Mouse (Mus musculus) heart, embryonic 11.5 days (tissue): Measurements from ENCODE around the gene Gabra4. TPM values are rescaled to one million over a fixed set of nuclear protein-coding genes. Genes with fewer than 3 reads are reported as not detected.
A peak's percentile ranks its signal among the peaks of the same experiment; 100 is the strongest.

Source experiments
- ATAC-seq: fragments of 200-750 bp; cut with Nextera tagmentation; replicated peaks from 2 replicates; pipeline ENCODE4 v1.8.0; 2017; ENCODE audit warnings: moderate library complexity; ENCODE audit not compliant: insufficient number of reproducible peaks, low FRiP score, low TSS enrichment
- H3K27ac ChIP-seq: fragments of 300-500 bp; sonication (generic); 2 replicates; pipeline ENCODE4 v1.5.1; 2014; ENCODE audit warnings: mild to moderate bottlenecking, low read depth, low read length
- H3K27me3 ChIP-seq: fragments of 300-500 bp; sonication (generic); 2 replicates; pipeline ENCODE4 v1.6.1; 2014; ENCODE audit warnings: mild to moderate bottlenecking, low read length, mixed read lengths; ENCODE audit not compliant: control insufficient read depth, insufficient read depth
- H3K36me3 ChIP-seq: fragments of 300-500 bp; sonication (generic); 2 replicates; pipeline ENCODE4 v1.6.1; 2014; ENCODE audit warnings: mild to moderate bottlenecking, low read length, moderate library complexity, mixed read lengths; ENCODE audit not compliant: control insufficient read depth, insufficient read depth
- H3K4me1 ChIP-seq: fragments of 300-500 bp; sonication (generic); 2 replicates; pipeline ENCODE4 v1.6.1; 2014; ENCODE audit warnings: low read length; ENCODE audit not compliant: control insufficient read depth, insufficient read depth
- H3K4me2 ChIP-seq: fragments of 300-500 bp; sonication (generic); 2 replicates; pipeline ENCODE4 v1.6.1; 2014; ENCODE audit warnings: mild to moderate bottlenecking, moderate library complexity
- H3K4me3 ChIP-seq: fragments of 300-500 bp; sonication (generic); 2 replicates; pipeline ENCODE4 v1.5.1; 2014; ENCODE audit warnings: low read depth, low read length
- H3K9ac ChIP-seq: fragments of 300-500 bp; sonication (generic); 2 replicates; pipeline ENCODE4 v1.6.1; 2014; ENCODE audit warnings: mild to moderate bottlenecking, low read depth, low read length, moderate library complexity
- H3K9me3 ChIP-seq: fragments of 300-500 bp; sonication (generic); replicated peaks from 2 replicates; pipeline ENCODE4 v1.6.1; 2016; ENCODE audit warnings: low read length; ENCODE audit not compliant: control insufficient read depth
- WGBS: fragments of 180-500 bp; shearing (Covaris S2); extraction: QIAGEN DNeasy Blood & Tissue Kit; methylation state at CpG from one replicate; pipeline ENCODE4 v1.1.7; 2014; ENCODE audit not compliant: insufficient replicate concordance; 5-methylcytosine and 5-hydroxymethylcytosine counted together
- polyA plus RNA-seq: library from polyadenylated mRNA; unstranded; fragments of >200 nt; fragmentation: Nextera tagmentation; extraction: Ambion mirVana; gene quantifications from 2 replicates; pipeline ENCODE4 v1.2.1, GENCODE M21; 2014

Gabra4 gene
- polyA plus RNA-seq, 1 experiment from 2014 or later: 4.9 TPM

DNA sequence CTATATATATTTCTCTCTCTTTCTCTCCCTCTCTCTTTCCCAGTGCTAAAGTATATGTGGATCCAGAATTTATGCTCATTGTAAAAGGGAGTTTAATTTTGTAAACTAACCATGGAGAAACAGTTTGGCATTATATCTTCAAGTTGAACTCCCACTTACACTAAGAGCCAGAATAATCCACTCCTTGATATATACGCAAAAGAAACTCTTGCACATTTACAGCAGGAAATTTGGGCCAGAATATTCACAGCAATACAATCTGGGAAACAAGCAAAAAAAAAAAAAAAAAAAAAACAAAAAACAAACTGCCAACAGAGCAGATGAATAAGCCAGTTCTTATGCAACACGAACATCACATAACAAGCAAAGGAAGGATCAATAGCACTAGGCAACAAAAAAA, 10.0 kb downstream of the Gabra4 start:
- no peaks in the 10 kb centered on the region for H3K27me3 ChIP-seq
- H3K4me3 ChIP-seq: no peak overlapping the region
- H3K4me1 ChIP-seq: no peaks in the 10 kb centered on the region
- no peak overlapping the region for H3K9ac ChIP-seq
- H3K27ac ChIP-seq: no peak overlapping the region
- ATAC-seq: no peak
- H3K9me3 ChIP-seq: no peaks in the 10 kb centered on the region
- WGBS: 79% methylated on average over 2 of the region's 2 CpGs
- H3K36me3 ChIP-seq: no peaks in the 10 kb centered on the region
- no peak overlapping the region for H3K4me2 ChIP-seq

DNA sequence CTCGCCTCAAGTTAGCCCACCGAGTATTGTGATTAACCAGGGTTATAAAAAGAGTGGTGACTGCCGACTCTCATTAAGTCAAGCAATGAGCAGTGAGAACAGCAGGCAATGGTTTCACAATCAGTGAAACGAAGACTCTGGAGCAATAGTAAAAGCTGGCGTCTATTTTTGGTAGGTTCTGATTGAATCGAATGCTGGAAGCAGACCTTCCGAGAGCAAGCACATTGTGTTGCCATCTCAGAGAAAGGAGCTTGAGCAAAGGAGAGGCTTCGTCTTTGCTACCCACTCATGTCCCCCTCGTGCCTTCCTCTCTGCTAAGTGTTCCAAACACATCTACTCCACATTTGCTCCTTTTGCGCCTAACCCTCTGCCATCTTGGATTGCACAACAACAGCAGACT, 18.3 kb downstream of the Gabra4 start:
- Histone ChIP-seq H3K4me1 (no peaks in the 10 kb centered on the region), H3K27ac (no peak overlapping the region), H3K9me3 (no peaks in the 10 kb centered on the region), H3K4me2 (no peak overlapping the region), H3K4me3 (no peak overlapping the region), H3K36me3 (no peaks in the 10 kb centered on the region), H3K27me3 (no peaks in the 10 kb centered on the region), H3K9ac (no peak overlapping the region)
- ATAC-seq: no peak
- WGBS: 85% methylated on average over 10 of the region's 10 CpGs

DNA sequence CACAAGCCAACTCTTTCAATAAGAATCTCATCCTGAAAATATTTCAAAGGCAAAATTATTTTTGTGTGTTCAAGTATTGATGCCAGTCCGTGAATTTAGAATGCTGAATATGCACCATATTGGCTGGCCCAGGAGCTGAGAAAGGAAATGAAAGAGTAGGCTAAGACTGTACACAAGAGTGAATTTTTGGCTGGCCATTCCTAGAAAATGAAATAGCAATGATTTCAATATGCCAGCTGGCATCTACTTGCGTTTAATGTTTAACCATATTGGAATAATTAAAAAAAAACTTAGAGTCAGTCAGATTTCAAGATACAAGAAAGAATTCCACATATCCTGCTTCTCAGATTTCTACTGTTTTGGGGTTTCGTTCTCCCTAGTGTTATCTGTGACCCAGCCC, 30.3 kb downstream of the Gabra4 start:
- ATAC-seq: no peak
- WGBS: 80% methylated on average over 3 of the region's 3 CpGs
- Histone ChIP-seq H3K9me3 (no peaks in the 10 kb centered on the region), H3K4me2 (no peak overlapping the region), H3K9ac (no peak overlapping the region), H3K27me3 (no peaks in the 10 kb centered on the region), H3K4me1 (no peaks in the 10 kb centered on the region), H3K4me3 (no peak overlapping the region), H3K27ac (no peak overlapping the region), H3K36me3 (no peaks in the 10 kb centered on the region)

DNA sequence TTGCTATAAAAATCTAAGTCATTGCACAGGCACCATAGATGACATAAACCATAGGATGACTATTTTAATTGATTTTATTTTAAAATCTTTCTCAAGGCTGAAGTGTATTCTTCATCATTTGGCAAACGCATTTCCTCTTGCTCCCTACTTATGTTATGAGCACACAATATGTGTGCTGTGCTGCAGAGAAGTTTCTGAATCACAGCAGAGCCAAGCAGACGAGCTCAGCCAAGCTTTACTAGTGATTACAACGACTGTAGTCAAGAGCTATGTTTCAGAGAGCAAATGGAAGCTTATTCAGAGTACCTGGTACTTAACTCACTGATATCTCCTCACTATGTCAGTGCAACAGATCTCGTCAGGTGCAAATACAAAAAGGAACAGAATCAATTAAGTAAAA, 41.4 kb downstream of the Gabra4 start:
- Histone ChIP-seq H3K4me1 (no peaks in the 10 kb centered on the region), H3K4me2 (no peak overlapping the region), H3K36me3 (no peaks in the 10 kb centered on the region), H3K27me3 (no peaks in the 10 kb centered on the region), H3K4me3 (no peak overlapping the region), H3K27ac (no peak overlapping the region), H3K9me3 (no peaks in the 10 kb centered on the region), H3K9ac (no peak overlapping the region)
- no peak for ATAC-seq
- 45% methylated on average over 4 of the region's 4 CpGs for WGBS

DNA sequence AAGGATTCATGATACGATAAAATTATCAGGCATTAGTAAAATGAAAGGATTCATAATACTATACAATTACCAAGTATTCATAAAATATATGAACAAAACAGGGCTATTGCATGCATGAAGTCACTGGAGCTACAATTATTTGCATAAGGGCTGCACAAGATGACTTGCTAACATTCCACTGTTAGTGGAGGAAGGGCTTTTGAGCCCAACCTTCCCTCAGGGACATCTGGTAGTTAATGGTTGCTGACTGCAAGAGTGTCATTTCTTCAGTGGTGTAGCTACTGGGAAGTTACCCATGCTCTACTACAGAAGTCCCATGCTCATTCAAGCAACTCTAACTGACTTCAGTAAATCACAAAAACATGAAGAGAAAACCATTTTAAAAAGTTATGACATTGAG, 43.8 kb downstream of the Gabra4 start:
- Histone ChIP-seq H3K27ac (no peak overlapping the region), H3K36me3 (no peaks in the 10 kb centered on the region), H3K9ac (no peak overlapping the region), H3K4me1 (no peaks in the 10 kb centered on the region), H3K9me3 (no peaks in the 10 kb centered on the region), H3K27me3 (no peaks in the 10 kb centered on the region), H3K4me3 (no peak overlapping the region), H3K4me2 (no peak overlapping the region)
- WGBS: 89% methylated on average over 1 of the region's 1 CpGs
- no peak for ATAC-seq

DNA sequence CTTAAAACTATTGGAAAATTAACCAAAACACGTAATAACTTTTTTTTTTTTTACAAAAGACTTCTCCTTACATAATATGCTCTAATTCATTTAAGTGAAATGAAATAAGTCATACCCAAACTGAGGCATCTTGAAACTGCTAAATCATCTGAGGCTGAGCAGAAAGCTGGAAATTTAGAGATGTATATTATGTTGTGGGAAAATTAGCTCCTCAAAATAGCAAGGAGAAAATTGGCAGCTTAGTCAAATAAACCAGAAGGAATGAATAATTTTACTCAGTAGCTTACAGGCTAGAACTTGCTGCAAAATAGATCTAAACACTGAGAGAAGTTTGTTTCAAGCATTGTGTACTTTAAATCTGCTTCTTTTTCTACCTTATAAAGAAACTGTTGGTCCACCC, 49.4 kb downstream of the Gabra4 start:
- no peak overlapping the region for H3K27ac ChIP-seq
- no peak overlapping the region for H3K4me3 ChIP-seq
- H3K4me1 ChIP-seq: 0 out of 2 replicates have a peak, but pooled peaks cover 2% of the 10 kb centered on the region
- no peak for ATAC-seq
- no peak overlapping the region for H3K9ac ChIP-seq
- H3K9me3 ChIP-seq: no peaks in the 10 kb centered on the region
- 85% methylated on average over 1 of the region's 1 CpGs for WGBS
- H3K36me3 ChIP-seq: no peaks in the 10 kb centered on the region
- H3K27me3 ChIP-seq: no peaks in the 10 kb centered on the region
- H3K4me2 ChIP-seq: no peak overlapping the region

DNA sequence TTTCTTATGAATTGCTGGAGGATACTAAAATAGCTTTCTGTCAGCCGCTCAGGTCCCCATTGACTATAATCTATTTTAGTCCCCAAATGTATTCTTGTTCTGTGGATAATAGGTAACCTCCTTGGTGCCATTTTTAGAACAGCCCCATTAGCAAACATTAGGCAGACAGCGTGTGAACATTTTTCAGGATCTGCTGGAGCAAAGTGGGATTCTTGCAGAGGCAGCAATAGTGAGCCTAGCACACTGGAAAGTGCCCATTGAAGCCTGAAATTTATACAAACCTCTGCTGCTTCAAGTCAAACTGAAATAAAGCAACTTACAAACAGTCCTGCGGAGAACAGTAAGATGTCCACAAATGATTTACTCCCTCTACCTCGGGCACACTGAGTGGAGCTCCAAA, 51.2 kb downstream of the Gabra4 start:
- Histone ChIP-seq H3K9me3 (no peaks in the 10 kb centered on the region), H3K9ac (no peak overlapping the region), H3K36me3 (no peaks in the 10 kb centered on the region), H3K4me1 (0 out of 2 replicates have a peak, but pooled peaks cover 2% of the 10 kb centered on the region), H3K27me3 (no peaks in the 10 kb centered on the region), H3K27ac (no peak overlapping the region), H3K4me3 (no peak overlapping the region), H3K4me2 (0 out of 2 replicates have a peak overlapping the region, but pooled peaks have one; percentile 6)
- 60% methylated on average over 4 of the region's 4 CpGs for WGBS
- ATAC-seq: no peak

DNA sequence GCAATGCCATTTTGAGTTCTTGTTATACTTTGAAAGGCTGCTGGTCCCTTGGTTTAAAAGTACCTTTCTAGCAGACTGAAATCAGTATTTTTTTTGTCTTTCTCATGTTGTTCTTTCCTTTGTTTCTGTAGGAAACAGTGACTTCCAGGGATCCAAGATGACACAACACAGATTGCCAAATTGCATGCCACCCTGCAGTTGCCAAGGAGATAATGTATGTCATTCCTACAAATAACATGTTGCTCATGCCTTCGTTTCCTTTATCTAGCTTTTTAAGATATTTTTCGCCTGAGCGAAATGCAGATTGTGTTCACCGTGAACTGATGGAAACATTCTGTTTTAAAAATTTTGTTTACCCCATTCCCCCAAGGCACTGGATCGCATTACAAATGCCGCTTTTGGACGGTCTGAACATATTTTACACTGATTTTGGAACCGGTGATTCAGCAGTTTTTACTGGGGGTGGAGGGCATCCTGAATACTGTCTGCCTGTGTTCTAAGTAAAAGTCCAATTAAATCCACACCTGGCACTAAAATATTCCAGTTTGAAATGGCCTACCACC, 53.9 kb downstream of the Gabra4 start:
- Histone ChIP-seq H3K4me1 (0 out of 2 replicates have a peak, but pooled peaks cover 2% of the 10 kb centered on the region), H3K27ac (no peak overlapping the region), H3K4me2 (no peak overlapping the region), H3K9ac (no peak overlapping the region), H3K36me3 (no peaks in the 10 kb centered on the region), H3K27me3 (no peaks in the 10 kb centered on the region), H3K9me3 (no peaks in the 10 kb centered on the region), H3K4me3 (no peak overlapping the region)
- ATAC-seq: no peak
- 55% methylated on average over 8 of the region's 8 CpGs for WGBS

DNA sequence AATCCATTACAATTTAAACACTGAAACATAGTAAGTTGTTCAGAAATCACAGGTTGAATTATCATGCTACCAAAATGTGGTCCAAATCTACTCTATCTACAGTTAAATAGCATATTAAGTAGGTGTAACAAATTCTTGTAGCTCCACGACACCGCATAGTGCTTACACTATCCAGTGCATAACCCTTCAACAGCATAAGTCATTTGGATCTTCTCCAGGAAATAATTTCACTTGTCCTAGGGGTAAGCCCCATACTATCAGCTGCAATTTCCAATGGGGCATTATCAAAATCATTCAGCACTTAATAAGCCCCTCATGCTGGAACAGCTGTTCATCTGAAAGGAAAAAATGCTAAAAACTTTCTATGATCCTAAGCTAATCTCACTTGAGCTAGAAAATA, 62.8 kb downstream of the Gabra4 start:
- H3K9me3 ChIP-seq: no peaks in the 10 kb centered on the region
- no peaks in the 10 kb centered on the region for H3K27me3 ChIP-seq
- no peak for ATAC-seq
- no peak overlapping the region for H3K4me3 ChIP-seq
- H3K4me2 ChIP-seq: no peak overlapping the region
- no peak overlapping the region for H3K9ac ChIP-seq
- WGBS: 74% methylated on average over 2 of the region's 2 CpGs
- H3K36me3 ChIP-seq: no peaks in the 10 kb centered on the region
- H3K4me1 ChIP-seq: no peaks in the 10 kb centered on the region
- no peak overlapping the region for H3K27ac ChIP-seq
